Mouse (Mus musculus) kidney, postnatal 10 days (tissue): ENCODE results near the gene Fam129c.

Source experiments
- DNase-seq: peaks from one replicate; pipeline ENCODE4 v3.0.0; 2021; ENCODE audit warnings: mixed read lengths

Fam129c gene

DNA sequence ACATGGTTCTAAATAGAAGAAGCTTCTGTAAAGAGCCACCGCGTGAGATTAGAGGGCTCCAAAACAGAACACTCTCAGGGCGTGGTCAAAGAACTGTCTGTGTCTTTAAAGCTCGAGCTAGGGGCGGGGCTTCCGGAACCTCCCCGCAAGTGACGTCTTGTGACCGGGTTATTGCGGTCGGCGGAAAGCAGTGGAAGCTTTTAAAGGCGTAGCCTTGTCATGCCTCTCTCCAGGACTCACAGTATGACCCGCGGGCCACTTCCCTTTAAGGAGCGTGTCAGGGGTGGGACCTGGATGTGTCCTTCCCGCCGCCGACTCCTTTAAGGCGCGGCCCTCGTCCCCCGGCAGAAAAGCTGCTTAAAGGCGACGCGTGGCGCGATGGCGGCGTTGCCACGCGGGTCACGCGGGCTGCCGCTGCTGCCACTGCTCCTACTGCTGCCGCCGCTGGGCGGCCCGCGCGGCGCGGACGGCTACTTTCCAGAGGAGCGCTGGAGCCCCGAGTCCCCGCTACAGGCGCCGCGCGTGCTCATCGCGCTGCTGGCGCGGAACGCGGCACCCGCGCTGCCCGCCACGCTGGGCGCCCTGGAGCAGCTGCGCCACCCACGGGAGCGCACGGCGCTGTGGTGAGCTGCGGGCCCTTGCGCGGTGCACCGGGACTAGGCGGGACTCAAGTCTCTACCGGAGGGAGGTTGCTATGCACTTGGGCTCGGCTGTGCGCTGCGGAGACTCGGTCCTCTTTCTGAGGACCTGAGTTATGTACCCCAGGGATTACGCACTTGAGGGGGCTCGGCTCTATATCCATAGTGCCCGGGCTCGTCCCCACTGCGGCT lies 13.6 kb downstream of the Fam129c start, which contains the start of gene Colgalt1:
TSS of gene Colgalt1 (plus strand) at position 177 of the 830 bp plus-strand sequence.
- peak; percentile 98 for DNase-seq

DNA sequence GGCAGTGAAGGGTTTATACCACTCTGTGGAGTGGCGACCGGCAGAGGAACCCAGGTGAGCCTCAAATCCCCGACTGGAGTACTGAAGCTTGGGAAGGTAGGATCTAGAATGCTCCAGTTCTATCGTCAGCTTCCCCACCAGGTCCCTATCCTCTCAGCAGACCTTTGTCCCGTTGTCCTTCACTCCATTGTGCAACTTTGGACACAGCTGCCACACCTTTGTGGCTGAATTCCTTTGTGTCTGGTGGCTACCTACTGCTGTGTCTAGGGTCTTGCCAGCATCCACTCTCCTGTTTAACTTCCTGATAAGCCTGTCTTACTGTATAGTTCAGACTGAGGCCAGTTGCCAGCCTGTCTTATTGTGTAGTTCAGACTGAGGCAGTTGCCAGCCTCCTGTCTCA lies 14.7 kb downstream of the Fam129c start:
- no peak for DNase-seq

DNA sequence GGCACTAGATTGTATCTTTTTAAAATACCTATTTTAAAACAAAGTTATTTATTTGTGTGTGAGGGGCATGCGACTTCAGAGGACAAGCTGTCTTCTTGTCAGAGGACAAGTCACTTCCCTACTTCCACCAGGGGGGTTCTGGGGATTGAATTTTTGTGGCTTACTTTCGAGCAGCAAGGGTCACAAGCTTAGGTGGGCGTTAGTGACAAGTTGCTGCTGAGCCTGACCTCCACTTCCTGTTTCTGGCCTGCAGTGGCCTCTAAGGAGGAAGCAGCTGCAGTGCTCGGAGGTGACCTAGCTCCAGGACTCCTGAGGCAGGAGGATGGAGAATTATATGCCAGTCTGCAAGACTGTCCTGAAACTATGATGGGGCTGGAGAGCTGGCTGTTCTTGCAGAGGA lies 16.0 kb downstream of the Fam129c start:
- peak; percentile 24 for DNase-seq

DNA sequence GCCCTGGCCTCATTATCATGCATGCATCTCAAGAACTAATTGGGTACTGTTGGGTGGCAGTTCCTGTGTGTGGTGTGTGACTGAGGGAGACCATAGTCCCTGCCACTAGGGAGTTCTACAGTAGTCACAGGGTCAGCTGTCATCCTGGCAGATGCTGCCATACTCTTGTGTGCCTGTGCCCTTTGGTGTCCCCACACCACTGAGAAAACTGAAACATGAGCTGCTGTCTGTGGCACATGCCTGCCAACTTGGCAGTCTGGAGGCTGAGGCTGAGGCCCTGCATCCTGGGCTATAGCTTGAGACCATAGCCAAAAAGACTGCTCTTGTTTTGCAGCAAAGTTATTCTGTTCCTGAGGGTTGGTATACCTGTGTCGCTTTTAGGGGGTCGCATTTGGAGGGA lies 22.3 kb downstream of the Fam129c start:
- no peak for DNase-seq

DNA sequence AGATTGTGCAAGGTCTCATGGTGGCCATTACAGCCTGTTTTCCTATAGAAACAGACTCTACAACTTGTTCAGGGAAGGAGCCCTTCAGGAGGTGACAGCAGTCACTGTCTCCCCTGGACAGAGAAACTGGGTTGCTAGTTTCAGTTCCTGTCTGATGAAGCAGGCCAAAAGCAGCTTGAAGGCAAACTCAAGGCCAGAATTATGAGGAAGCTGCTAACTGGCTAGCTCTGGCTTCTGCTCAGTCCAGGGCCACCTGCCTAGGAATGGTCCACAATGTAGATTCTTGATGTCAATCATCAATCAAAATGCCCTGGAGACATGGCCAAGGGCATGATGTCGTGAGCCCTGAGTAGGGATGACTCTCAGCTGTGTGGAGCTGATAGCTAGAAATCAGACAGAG lies 27.6 kb downstream of the Fam129c start:
- DNase-seq, result no peak

DNA sequence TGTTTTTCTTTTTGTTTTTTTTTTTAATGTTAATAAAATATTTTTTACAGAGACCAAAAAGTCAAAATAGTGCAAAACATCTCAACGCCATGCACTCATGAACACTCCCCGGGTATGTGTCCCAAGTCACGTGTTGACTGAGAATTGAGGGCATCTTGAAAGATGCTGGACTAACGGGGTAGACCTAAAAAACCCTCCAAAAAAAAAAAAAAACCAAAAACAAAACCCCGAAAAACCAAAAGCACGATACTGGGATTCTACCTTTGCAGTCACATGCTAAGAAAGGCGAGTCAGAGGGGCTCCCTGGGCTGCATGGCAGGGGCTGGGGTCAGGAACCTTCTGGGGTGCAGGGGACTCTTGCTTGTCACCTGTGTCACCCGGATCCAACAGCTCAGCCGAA lies 29.3 kb downstream of the Fam129c start:
- DNase-seq, result no peak

DNA sequence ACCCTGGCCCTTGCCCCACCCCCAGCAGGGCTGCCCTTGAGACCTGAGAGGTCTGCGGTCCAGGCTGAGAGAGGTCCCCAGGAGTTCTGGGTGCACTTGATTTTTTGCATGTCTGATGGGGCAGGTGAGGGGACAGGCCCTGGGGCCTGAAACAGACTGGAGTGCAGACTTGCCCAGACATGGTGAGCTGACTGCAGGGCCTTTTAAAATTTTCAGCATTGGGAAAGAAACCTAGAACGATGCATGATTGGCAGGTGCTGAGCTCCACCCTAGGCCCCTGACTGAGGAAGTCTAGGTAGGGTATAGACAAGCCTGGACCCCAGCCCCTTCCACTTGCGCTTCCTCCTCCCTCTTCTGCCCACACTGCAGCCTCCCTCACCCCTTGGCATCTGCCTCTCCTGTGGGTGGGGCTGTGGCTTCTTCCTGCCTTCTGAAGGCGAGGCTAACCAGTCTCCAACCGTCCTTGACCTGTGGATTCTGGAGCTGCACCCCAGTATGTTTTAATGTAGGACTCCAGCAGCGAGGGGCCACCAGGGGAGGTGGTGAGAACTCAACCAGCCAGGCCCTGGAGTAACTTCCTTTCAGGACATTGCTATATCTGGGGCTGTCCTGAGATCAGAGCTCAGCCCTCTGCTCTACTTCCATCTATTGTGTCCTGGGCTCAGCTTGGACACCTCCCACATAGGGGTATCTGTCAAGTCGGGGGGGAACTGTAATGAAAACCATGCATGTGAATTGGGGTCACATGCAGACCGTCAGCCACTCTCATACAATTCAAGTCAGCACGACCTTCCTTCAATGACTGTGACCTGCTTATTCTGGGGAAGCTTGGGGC lies 30.0 kb downstream of the Fam129c start:
- peak; percentile 42 for DNase-seq

DNA sequence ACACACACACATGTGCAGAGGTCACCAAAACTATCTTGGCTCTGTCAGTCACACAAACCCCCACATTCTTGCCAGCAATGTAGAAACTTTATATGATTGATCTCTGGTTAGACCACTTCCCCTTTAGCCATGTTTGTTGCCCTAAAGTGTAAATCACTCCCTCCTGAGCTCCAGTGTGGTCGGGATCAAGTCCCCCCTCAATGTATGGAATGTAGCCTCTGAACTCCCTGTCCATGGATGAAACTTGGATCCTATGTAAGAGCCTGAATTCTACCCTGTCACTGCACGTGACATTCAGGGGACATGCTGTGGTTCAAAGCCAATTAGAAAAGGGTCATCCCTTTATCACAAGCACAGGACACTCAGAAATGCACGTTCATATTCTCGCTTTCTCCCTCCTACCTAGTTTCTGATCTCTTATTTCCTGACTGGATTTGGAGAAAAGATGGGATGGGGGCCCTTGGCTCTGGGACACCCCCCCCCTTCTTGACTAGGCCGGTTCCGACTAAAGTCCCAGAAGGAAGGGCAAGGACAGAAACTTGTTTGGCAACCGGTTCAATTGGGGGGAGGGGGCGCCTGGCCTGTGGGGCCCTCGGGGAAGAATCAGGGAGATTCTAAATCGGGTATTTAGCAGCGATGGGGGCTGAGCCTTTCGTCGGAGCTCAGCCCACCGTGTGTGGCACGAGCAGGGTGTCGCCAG lies 31.1 kb downstream of the Fam129c start:
- DNase-seq, result no peak

DNA sequence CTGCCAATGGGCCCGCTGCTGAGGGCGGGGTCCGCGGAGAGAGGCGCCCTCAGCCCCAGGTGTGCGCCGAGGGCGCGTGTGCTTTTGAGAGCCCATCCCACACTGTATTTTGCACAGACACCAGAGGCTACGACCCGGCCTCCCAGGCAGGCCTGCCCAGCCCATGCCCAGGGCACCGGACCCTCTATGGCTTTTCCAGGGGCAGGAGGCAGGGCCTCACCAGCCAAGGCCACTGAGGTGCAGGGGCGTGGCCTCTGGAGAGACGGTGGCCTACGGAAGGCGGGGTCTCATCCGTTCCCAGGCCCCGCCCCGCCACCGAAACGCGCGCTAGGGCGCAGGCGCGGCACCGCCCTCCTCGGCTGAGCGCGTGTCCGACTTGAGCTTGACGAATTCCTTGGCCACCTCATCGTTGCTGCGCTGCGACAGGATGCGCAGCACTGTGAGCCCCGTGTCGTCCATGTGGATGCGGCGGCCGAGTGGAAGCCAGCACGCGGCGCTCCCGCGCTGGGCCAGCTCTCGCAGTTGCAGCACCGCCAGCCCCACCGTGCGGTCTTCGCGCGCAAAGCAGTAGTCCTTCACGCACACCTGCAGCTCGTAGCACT lies 31.7 kb downstream of the Fam129c start:
- peak; percentile 97 for DNase-seq

DNA sequence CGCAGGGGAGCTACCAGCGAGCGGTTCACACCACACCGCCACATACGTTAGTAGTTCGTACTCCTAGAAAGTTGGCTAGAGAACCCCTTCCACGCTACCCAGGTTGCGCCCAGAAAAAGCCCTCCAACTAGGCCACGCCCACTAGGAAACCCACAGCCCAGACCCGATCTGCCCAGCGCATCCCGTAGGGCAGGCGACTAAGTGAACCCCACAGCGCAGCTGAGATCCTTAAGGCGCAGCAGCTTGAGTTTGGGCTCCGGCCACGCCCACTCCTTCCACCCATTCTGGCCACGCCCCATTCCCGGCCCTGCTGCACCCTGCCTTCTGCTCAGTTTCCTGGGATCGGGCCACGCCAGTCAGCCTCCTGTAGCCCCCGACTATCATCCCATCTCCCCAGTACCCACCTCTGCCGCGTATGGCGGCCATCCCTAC lies 32.3 kb downstream of the Fam129c start:
- DNase-seq, result peak; percentile 84

DNA sequence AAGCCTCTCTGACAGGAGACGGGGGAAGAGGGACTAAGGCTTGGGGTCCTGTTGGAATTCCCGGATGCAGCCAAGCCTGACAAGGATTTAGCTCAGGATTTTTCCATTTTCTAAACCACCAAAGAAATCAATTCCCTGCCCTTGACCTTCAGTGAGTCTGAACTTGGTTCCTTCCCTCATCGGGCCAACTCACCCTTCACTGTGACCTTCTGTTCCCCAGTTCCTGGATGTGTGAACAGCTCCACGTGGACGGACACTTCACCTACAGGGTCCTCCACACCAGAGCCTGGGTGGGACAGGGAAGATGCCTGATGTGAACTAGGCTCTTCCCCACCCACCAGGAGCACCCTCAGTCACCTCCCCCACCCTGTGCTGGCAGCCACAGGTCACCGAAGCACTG lies 33.3 kb downstream of the Fam129c start:
- no peak for DNase-seq

DNA sequence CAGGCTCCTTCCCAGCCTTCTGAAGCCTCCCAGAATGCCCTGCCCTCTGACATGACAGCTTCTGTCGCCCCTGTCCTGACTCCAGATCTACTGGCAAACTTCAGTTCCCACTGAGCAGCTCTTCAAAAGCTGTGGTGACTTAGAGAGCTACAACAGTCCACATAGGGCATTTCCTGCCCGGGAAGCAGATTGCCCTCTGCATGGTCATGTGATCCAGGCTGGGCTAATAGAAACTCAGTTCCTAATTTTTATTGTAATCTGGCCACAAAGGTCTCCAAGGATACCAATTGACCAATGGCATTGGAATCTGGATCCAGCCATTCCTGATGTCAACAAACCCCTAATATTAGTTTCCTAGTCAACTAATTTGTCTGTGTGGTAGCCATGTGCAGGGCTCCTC lies 34.4 kb downstream of the Fam129c start:
- DNase-seq, result no peak

DNA sequence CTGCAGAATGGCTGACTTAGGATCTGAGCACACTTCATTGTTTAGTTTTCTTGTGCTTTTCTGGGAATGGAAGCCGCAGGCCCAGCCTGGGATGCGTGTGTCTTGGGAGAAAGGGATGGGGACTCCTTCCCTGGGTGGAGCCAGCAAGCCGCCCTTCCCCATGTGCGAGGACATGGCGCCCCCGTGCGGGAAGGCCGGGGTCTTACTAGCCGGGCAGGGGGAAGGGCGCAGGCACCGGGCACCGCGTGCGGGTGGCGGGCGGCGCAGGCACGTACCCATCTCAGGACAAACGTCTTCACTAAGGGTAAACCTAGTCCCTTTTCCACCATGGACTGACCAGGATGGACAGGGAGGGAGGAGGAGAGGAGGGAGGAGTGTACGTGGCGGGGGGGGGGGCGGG lies 35.7 kb downstream of the Fam129c start:
- peak; percentile 60 for DNase-seq

DNA sequence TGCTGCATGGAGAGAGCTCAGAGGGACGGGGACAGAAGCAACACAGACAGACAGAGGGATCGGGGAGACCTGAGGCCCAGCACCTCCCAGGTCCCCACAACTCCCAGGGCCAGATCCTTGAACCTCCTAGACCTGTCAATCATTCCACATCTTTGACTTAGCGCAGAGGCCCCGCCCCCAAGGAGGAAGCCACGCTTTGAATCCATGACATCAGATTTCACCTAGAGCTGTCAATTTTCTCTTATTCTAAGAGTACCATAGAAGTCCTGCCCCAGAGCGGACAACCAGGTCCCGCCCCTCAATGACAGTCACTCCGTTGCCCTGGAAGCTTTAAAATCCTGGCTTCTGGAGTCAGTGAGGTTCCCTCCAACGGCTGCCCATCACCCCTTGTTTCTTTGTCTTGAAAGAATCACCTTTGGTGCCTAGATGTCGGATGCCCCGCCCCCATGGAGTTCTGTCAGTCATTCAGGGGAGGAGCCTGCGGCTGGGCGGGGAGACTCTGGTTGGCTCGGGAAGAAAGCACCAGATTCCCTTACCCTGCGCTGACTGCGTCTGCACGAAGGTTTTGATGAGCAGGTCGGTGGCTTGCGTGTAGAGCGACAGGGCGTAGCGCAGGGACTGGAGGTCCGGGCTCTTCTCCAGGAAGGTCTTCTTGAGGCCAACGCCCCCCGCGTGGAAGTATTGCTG lies 36.7 kb downstream of the Fam129c start:
- DNase-seq, result peak; percentile 69

DNA sequence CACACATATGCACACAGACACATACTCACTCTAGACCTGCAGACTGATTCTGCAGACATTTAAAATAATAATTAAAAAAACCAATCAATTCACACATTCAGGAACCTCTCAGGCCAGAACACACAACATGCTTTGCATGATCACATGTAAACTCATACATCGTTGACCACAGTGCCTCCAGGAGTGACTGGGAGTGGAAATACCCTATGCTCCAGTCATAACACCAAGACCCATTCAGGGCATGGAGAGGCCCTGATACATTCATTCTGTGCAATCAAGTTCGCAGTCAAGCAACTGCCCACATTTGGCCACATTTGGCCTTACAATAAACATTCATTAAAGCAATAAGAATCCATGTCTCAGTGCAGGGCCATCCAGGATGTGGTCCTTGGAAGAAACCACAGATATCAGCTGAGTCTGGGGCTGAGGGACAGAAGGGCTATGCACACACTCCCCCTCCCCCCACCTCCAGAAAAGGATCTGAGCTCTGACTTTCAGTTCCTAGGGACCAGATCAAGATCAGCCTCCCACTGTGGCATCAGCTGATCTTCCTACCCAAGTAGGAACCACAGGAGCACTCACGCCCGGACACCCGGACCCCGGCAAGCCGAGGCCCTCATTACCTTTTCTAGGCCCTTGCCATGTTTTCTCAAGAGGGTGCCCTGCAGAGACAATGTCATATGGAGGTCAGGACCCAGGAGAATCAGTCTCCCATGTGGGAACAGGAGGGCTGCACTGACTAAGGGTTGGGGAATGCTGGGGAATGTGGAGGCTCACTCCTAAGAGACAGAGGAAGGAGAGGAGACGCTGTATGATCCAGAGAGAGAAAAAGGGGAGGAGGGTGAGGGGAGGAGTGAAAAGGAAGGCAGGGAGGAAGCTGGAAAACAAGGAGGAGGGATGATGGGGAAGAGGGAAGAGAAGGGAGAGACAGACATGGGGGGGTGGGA lies 40.0 kb downstream of the Fam129c start:
- DNase-seq, result no peak

DNA sequence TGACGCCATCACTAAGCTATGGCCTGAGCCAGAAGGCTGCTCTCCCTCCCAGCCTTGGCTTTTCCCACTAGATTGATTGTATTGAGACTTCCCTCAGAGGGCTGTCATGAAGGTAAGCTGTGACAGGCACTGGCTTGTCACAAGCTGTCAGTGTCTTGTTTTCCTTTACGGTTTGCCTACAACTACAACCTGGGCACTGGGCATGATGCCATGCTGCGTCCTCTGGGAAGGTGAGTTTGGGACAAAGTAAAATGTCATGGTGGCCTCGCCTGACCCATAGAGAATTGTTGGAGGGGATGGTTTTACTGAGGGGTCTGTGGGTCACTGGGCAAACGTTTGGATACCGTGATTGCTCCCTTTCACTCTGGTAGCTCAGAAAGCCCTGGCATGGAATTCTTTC lies 40.9 kb downstream of the Fam129c start:
- no peak for DNase-seq

DNA sequence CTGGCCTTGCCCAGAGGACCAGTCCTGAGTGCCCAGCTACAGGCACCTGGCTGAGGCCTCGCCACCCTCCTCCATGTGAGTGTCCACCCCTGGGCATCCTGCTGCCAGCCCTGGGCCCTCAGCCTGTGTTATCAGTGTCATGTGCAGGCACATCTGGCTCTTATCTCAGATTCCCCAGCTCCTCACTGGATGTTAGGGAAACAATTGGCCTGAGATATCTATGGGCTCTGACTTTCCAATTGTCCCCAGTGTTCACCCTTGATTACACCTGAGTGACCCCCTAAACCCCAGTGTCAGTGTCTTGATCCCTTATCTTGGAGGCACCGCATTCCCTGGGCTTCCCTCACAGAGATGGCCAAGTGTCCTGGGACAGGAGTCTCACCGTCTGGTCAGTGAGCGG lies 41.9 kb downstream of the Fam129c start:
- no peak for DNase-seq

DNA sequence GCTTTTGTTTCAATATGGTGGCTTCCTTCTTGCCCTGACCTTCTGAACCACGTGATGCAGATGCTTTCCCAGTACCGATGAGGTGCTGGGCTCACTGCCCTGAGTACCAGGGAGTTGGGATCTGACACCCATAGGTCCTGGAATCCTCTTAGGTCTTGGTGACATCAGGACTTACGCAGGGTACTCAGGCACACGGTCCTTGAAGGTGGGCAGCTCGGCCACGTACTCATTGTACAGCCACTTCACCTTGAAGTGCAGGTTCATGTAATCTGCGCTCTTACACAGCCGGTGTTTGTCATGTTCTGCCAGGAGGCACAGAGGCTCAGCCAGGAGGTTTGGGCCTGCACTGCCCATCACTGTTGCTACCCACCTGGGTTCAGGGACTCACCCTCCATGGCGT lies 48.1 kb downstream of the Fam129c start:
- no peak for DNase-seq

DNA sequence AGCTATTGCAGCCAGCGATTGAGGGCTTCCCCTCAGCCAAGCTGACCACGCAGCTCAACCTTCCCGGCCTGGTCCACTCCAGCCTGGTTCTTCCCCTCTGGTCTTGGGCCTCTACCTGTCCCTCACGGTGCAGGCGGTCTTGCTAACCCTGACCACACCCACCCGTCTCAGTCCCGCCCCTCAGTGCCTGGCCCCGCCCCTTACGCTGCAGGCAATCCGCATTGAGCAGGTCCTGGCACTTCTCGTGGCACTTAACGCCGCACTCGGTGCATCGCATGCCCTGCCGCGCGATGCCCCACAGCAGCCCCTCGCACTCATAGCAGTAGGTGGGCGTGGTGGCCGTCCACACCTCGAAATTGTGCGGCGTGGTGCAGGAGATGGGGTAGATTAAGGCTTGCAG lies 57.2 kb downstream of the Fam129c start:
- peak; percentile 68 for DNase-seq
